Mouse (Mus musculus) embryonic facial prominence, embryonic 12.5 days (tissue): Measurements from ENCODE around the gene Cstf2. TPM values are rescaled to one million over a fixed set of nuclear protein-coding genes. Genes with fewer than 3 reads are reported as not detected.

ENCODE experiments used
- ATAC-seq: fragments of 200-750 bp; cut with Nextera tagmentation; 2 replicates; pipeline ENCODE4 v1.8.0; 2017; ENCODE audit not compliant: insufficient number of reproducible peaks, insufficient read depth, low FRiP score, low TSS enrichment
- H3K27ac ChIP-seq: fragments of 300-500 bp; sonication (generic); 2 replicates; pipeline ENCODE4 v1.5.1; 2016; ENCODE audit warnings: mild to moderate bottlenecking
- H3K27me3 ChIP-seq: fragments of 300-500 bp; sonication (generic); 2 replicates; pipeline ENCODE4 v1.6.1; 2016; ENCODE audit warnings: mild to moderate bottlenecking, moderate library complexity
- H3K36me3 ChIP-seq: fragments of 300-500 bp; sonication (generic); 2 replicates; pipeline ENCODE4 v1.6.1; 2016; ENCODE audit warnings: mild to moderate bottlenecking
- H3K4me1 ChIP-seq: fragments of 300-500 bp; sonication (generic); 2 replicates; pipeline ENCODE4 v1.6.1; 2016
- H3K4me2 ChIP-seq: fragments of 300-500 bp; sonication (generic); replicated peaks from 2 replicates; pipeline ENCODE4 v1.6.1; 2016; ENCODE audit warnings: mild to moderate bottlenecking, moderate library complexity
- H3K4me3 ChIP-seq: fragments of 300-500 bp; sonication (generic); 2 replicates; pipeline ENCODE4 v1.5.1; 2016; ENCODE audit warnings: mild to moderate bottlenecking
- H3K9ac ChIP-seq: fragments of 300-500 bp; sonication (generic); 2 replicates; pipeline ENCODE4 v1.6.1; 2016; ENCODE audit warnings: mild to moderate bottlenecking, moderate library complexity
- H3K9me3 ChIP-seq: fragments of 300-500 bp; sonication (generic); 2 replicates; pipeline ENCODE4 v1.6.1; 2016; ENCODE audit warnings: mild to moderate bottlenecking, moderate library complexity
- WGBS: fragments of 180-500 bp; shearing (Covaris S2); methylation state at CpG from one replicate; pipeline ENCODE4 v1.1.7; 2016; 5-methylcytosine and 5-hydroxymethylcytosine counted together
- microRNA-seq: library from miRNA; unstranded; fragments of <30 nt; microRNA quantifications from one replicate; pipeline ENCODE4, GENCODE M21; 2017
- polyA plus RNA-seq: library from polyadenylated mRNA; unstranded; fragments of >200 nt; fragmentation: Nextera tagmentation; extraction: Ambion mirVana; gene quantifications from 2 replicates; pipeline ENCODE4 v1.2.1, GENCODE M21; 2016

Gene Cstf2
- polyA plus RNA-seq, 1 experiment from 2014 or later = 51.1 TPM

- no peak overlapping the region for H3K4me3 ChIP-seq
- no peaks in the 10 kb centered on the region for H3K9me3 ChIP-seq
- no peak for ATAC-seq
- 0 out of 2 replicates have a peak, but pooled peaks cover 4% of the 10 kb centered on the region for H3K27me3 ChIP-seq
- H3K36me3 ChIP-seq = no peaks in the 10 kb centered on the region
- H3K4me2 ChIP-seq = no peak overlapping the region
- H3K4me1 ChIP-seq = no peaks in the 10 kb centered on the region
- no peak overlapping the region for H3K27ac ChIP-seq
- H3K9ac ChIP-seq = no peak overlapping the region
- WGBS = 73% methylated on average over 3 of the region's 3 CpGs
Observed at GRCm38 (mm10) chrX:134128549-134128948, 69.6 kb downstream of the Cstf2 start.

- Histone ChIP-seq H3K9ac (no peak overlapping the region), H3K9me3 (no peaks in the 10 kb centered on the region), H3K4me1 (no peaks in the 10 kb centered on the region), H3K27ac (no peak overlapping the region), H3K4me2 (no peak overlapping the region), H3K27me3 (peaks cover 12% of the 10 kb centered on the region; the same call in 1 of the 2 replicates), H3K4me3 (no peak overlapping the region), H3K36me3 (no peaks in the 10 kb centered on the region)
- ATAC-seq = no peak
- 27% methylated on average over 5 of the region's 5 CpGs for WGBS
Observed at GRCm38 (mm10) chrX:134132295-134132694, 73.3 kb downstream of the Cstf2 start.

GRCm38 (mm10) chrX:134133821-134134220, 74.8 kb downstream of the Cstf2 start:
- no peaks in the 10 kb centered on the region for H3K9me3 ChIP-seq
- no peak overlapping the region for H3K4me3 ChIP-seq
- no peak for ATAC-seq
- no peak overlapping the region for H3K9ac ChIP-seq
- H3K4me2 ChIP-seq = no peak overlapping the region
- peaks cover 12% of the 10 kb centered on the region; the same call in 1 of the 2 replicates for H3K27me3 ChIP-seq
- no peak overlapping the region for H3K27ac ChIP-seq
- H3K4me1 ChIP-seq = no peaks in the 10 kb centered on the region
- no peaks in the 10 kb centered on the region for H3K36me3 ChIP-seq
- 30% methylated on average over 3 of the region's 3 CpGs for WGBS

Small RNA genes lying within 50 kb of the gene (microRNA-seq; reads per million reads assigned to microRNA genes)
- 1.3 reads per million for gene Mir3112

Other genes starting within 250 kb of the Cstf2 start
- gene Tnmd, start 208.2 kb upstream of the Cstf2 start, polyA plus RNA-seq = 7.8 and 9.1 TPM in 2 replicates
- 186 and 190 TPM in 2 replicates for gene Tspan6, start 160.8 kb upstream of the Cstf2 start, polyA plus RNA-seq
- gene Srpx2, start 150.8 kb upstream of the Cstf2 start, polyA plus RNA-seq = 1.8 and 2.0 TPM in 2 replicates
- gene Sytl4, start 77.4 kb upstream of the Cstf2 start, polyA plus RNA-seq = 3.3 and 3.9 TPM in 2 replicates
- gene Xkrx, start 102.9 kb downstream of the Cstf2 start, polyA plus RNA-seq = 0.08 TPM in 1 of 2 replicates, not detected in the other
- not detected in 2 replicates for gene Arl13a, start 128.3 kb downstream of the Cstf2 start, polyA plus RNA-seq
- gene Nox1, start 162.8 kb downstream of the Cstf2 start, polyA plus RNA-seq = not detected in 2 replicates
- 10.3 and 11.5 TPM in 2 replicates for gene Trmt2b, start 217.8 kb downstream of the Cstf2 start, polyA plus RNA-seq
- 16.2 and 17.7 TPM in 2 replicates for gene Tmem35a, start 236.0 kb downstream of the Cstf2 start, polyA plus RNA-seq
- 24.8 and 26.5 TPM in 2 replicates for gene Cenpi, start 248.9 kb downstream of the Cstf2 start, polyA plus RNA-seq